Mouse (Mus musculus): ENCODE data around the gene Adamts15.

The Adamts15 gene

GRCm38 (mm10) chr9:30922197-30922894 is at the start of gene Adamts15:
TSS of gene Adamts15 (minus strand) at chr9:30922452.
- CTCF ChIA-PET: no interaction called here

GRCm38 (mm10) chr9:30971967-30972366 is 49.7 kb upstream of the Adamts15 start:
- CTCF ChIA-PET: no interaction called here

GRCm38 (mm10) chr9:30970001-30970400 is 47.7 kb upstream of the Adamts15 start:
- CTCF ChIA-PET: interaction anchor here (0.6 kb wide), 1 partner anchor 872 kb away, joined by 5 read pairs; no protein-coding TSS in a partner anchor

GRCm38 (mm10) chr9:30968130-30968529 is 45.9 kb upstream of the Adamts15 start:
- CTCF ChIA-PET: no interaction called here

GRCm38 (mm10) chr9:30966881-30967280 is 44.6 kb upstream of the Adamts15 start:
- CTCF ChIA-PET: no interaction called here

GRCm38 (mm10) chr9:30964685-30965084 is 42.4 kb upstream of the Adamts15 start:
- CTCF ChIA-PET: no interaction called here

GRCm38 (mm10) chr9:30963780-30964179 is 41.5 kb upstream of the Adamts15 start:
- CTCF ChIA-PET: no interaction called here

- CTCF ChIA-PET: no interaction called here
These were observed 33.0 kb upstream of the Adamts15 start for GRCm38 (mm10) chr9:30955246-30955645.

GRCm38 (mm10) chr9:30953287-30953686 is 31.0 kb upstream of the Adamts15 start:
- CTCF ChIA-PET: interaction anchor here (0.6 kb wide), 1 partner anchor 9 kb away, joined by 5 read pairs; no protein-coding TSS in a partner anchor

- CTCF ChIA-PET: no interaction called here
These were observed 29.2 kb upstream of the Adamts15 start for GRCm38 (mm10) chr9:30951461-30951860.

- CTCF ChIA-PET: no interaction called here
These were observed 28.3 kb upstream of the Adamts15 start for GRCm38 (mm10) chr9:30950592-30950991.

- CTCF ChIA-PET: no interaction called here
These were observed 27.7 kb upstream of the Adamts15 start for GRCm38 (mm10) chr9:30949971-30950370.

- CTCF ChIA-PET: no interaction called here
These were observed 27.2 kb upstream of the Adamts15 start for GRCm38 (mm10) chr9:30949422-30949821.

- CTCF ChIA-PET: no interaction called here
These were observed 23.0 kb upstream of the Adamts15 start for GRCm38 (mm10) chr9:30945276-30945675.

- CTCF ChIA-PET: interaction anchor here (0.5 kb wide), 1 partner anchor 10 kb away, joined by 5 read pairs; no protein-coding TSS in a partner anchor
These were observed 22.0 kb upstream of the Adamts15 start for GRCm38 (mm10) chr9:30944234-30944633.

GRCm38 (mm10) chr9:30943341-30943740 is 21.1 kb upstream of the Adamts15 start:
- CTCF ChIA-PET: no interaction called here

- CTCF ChIA-PET: interaction anchor here (0.6 kb wide), 1 partner anchor 216 kb away, joined by 3 read pairs; no protein-coding TSS in a partner anchor
These were observed 20.5 kb upstream of the Adamts15 start, which contains the start of gene Adamts8 for GRCm38 (mm10) chr9:30942512-30943313. TSS of gene Adamts8 (plus strand) at chr9:30942562.

GRCm38 (mm10) chr9:30940328-30940727 is 18.1 kb upstream of the Adamts15 start:
- CTCF ChIA-PET: no interaction called here

GRCm38 (mm10) chr9:30936674-30937438 is 14.6 kb upstream of the Adamts15 start:
- CTCF ChIA-PET: interaction anchor here (1.2 kb wide), 1 partner anchor 456 kb away, joined by 3 read pairs; no protein-coding TSS in a partner anchor

- CTCF ChIA-PET: no interaction called here
These were observed 12.6 kb upstream of the Adamts15 start for GRCm38 (mm10) chr9:30934827-30935226.

GRCm38 (mm10) chr9:30932346-30932745 is 10.1 kb upstream of the Adamts15 start:
- CTCF ChIA-PET: no interaction called here

GRCm38 (mm10) chr9:30928759-30929158 is 6.5 kb upstream of the Adamts15 start:
- CTCF ChIA-PET: no interaction called here

Data from spleen, embryonic (tissue).